Mouse (Mus musculus) yolk sac, embryonic 10.5 days (tissue): ENCODE measurements at regions not wholly inside any gene's neighbourhood (a gene's known extent, or its start where the extent isn't known, plus 50 kb on each side); places are given as distances from the start of the nearest gene placed in this dataset.
"Not testable (repeated sequence)": the region's sequence is repeated elsewhere in the genome, so short reads cannot be mapped to it uniquely, and the experiment has no call there.

Experiments
- DNase-seq: peaks from one replicate; pipeline ENCODE4 v3.0.0-alpha.2; 2017; ENCODE audit warnings: low spot score

- no peak for DNase-seq
These were observed 248.6 kb downstream of the Sec16b start for GRCm38 (mm10) chr1:157755015-157755649.

- DNase-seq = no peak
These were observed 250.4 kb downstream of the Sec16b start for GRCm38 (mm10) chr1:157756977-157757376.

- DNase-seq = no peak
These were observed 251.8 kb downstream of the Sec16b start for GRCm38 (mm10) chr1:157758337-157758736.

- DNase-seq = no peak
These were observed 261.7 kb downstream of the Sec16b start for GRCm38 (mm10) chr1:157768201-157768600.

- DNase-seq = no peak
These were observed 291.2 kb downstream of the Sec16b start for GRCm38 (mm10) chr1:157797711-157798110.

GRCm38 (mm10) chr1:157798561-157799553, 292.3 kb downstream of the Sec16b start:
- DNase-seq = no peak

GRCm38 (mm10) chr1:157801151-157801550, 294.6 kb downstream of the Sec16b start:
- DNase-seq = no peak

- no peak for DNase-seq
These were observed 297.7 kb downstream of the Sec16b start for GRCm38 (mm10) chr1:157804229-157804628.

GRCm38 (mm10) chr1:157806296-157806695, 299.8 kb downstream of the Sec16b start:
- DNase-seq = no peak

- no peak for DNase-seq
These were observed 303.3 kb downstream of the Sec16b start for GRCm38 (mm10) chr1:157809674-157810471.

- no peak for DNase-seq
These were observed 304.1 kb downstream of the Sec16b start for GRCm38 (mm10) chr1:157810657-157811056.

GRCm38 (mm10) chr1:157827966-157828365, 321.4 kb downstream of the Sec16b start:
- DNase-seq = no peak

GRCm38 (mm10) chr1:157831511-157831910, 325.0 kb downstream of the Sec16b start:
- DNase-seq = no peak

- no peak for DNase-seq
These were observed 366.2 kb downstream of the Sec16b start for GRCm38 (mm10) chr1:157872775-157873174.

GRCm38 (mm10) chr1:157875006-157875405, 368.5 kb downstream of the Sec16b start:
- no peak for DNase-seq

GRCm38 (mm10) chr1:157877117-157877516, 370.6 kb downstream of the Sec16b start:
- DNase-seq = not testable (repeated sequence)

- DNase-seq = no peak
These were observed 380.6 kb downstream of the Sec16b start for GRCm38 (mm10) chr1:157887146-157887545.

GRCm38 (mm10) chr1:157888573-157888972, 382.0 kb downstream of the Sec16b start:
- no peak for DNase-seq

- no peak for DNase-seq
These were observed 399.6 kb downstream of the Sec16b start for GRCm38 (mm10) chr1:157906168-157906567.

GRCm38 (mm10) chr1:157937800-157938348, 418.3 kb downstream of the Brinp2 start:
- DNase-seq = no peak

GRCm38 (mm10) chr1:157939516-157939915, 416.6 kb downstream of the Brinp2 start:
- DNase-seq = no peak

GRCm38 (mm10) chr1:157940331-157940758, 415.8 kb downstream of the Brinp2 start:
- DNase-seq = no peak
